Mouse (Mus musculus) fibroblast of lung, adult 2 months (primary cell): ENCODE measurements around the gene Alpk3.

ENCODE experiments used
- DNase-seq: peaks from one replicate; pipeline ENCODE4 v3.0.0-alpha.2; 2011; ENCODE audit warnings: low read depth

Gene Alpk3

DNA sequence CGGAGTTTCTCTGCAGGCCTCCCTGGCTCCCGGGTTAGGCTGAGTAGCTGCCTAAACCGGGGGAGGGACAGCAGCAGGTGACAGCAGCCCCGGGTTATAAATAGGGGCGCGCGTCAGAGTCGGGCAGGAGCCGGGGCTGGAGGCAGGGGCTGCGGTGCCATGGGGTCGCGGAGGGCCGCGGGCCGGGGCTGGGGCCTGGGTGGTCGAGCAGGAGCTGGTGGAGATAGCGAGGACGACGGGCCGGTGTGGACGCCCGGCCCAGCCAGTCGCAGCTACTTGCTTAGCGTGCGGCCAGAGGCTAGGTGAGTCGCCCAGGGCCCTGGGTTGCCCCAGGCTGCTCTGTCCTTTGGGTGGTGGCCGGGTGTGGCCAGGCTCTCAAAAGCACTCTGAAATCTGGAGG is at the start of gene Alpk3:
Gene Alpk3 (plus strand): TSS at position 130 of the 400 bp plus-strand sequence.
- no peak for DNase-seq

DNA sequence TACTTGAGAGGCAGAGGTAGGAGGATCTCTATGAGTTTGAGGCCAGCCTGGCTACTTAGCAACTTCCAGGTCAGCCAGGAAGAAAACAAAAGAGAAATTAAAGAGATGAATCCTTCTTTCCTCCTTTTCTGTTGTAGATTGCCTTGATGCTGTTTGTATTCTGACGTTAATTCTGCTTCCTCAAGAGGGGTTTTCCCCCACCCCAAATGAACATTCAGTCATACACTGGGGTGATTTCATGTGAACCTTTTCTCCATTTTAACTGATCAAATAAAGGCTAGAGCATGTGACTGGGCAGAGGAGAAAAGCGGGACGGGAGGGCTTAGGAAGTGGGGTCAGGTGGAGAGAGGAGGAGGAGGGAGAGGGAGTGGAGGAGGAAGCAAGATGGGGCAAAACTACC is 49.1 kb upstream of the Alpk3 start:
- DNase-seq: no peak

DNA sequence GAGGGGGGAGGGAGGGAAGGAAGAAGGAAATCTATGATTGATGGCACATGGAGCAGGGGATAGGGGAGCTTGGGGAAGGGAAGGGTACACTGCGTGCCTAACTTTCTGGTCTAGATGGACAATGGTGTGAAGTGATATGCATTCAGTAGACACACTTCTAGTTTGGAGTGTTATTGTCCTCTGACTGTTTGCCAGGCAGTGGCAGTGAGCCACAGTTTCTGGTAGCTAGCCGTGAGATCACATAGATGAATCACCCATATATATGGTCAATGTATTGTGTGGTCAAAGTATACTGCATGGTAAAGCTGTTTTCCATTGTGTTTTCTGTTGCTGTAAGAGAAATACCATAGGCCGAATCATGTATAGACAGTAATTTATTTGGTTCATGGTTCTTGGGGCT is 45.8 kb upstream of the Alpk3 start:
- no peak for DNase-seq

DNA sequence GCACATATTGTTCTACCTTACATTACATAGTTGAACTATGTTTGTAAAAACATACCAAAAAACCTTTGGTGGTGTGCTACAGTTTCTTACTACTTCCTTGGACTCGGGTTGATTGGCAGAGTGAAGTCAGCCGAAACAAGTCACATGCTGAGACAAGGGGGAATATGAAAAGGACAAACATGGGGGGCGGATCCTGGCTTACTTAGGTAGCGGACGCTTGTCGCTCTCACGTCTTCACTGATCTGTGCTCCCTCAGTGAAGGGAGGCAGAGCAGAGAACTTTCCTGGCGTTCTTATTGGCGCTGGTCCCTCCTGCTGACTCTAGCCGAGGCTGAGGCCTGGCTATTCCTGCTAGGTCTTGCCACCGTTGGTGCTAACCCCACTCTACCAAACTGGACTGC is 37.1 kb upstream of the Alpk3 start:
- no peak for DNase-seq

DNA sequence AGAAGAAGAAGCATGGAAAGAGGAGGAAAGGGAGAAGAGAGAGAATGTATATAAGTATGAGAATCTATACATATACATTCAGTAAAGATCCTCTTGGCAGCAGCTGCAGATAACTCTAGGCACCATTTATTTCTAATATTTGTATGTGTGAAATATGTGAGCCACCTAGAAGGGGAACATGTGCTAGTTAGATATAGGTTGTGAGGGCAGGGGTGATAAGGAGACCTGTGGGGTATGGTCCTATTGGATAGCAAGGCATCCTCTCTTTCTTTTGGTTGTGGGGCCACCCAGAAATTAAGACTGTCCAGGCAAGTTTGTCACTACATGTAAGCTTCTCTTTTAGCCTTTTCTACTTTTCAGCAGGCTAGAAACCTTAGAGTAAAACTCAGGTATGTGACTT is 34.7 kb upstream of the Alpk3 start:
- no peak for DNase-seq

DNA sequence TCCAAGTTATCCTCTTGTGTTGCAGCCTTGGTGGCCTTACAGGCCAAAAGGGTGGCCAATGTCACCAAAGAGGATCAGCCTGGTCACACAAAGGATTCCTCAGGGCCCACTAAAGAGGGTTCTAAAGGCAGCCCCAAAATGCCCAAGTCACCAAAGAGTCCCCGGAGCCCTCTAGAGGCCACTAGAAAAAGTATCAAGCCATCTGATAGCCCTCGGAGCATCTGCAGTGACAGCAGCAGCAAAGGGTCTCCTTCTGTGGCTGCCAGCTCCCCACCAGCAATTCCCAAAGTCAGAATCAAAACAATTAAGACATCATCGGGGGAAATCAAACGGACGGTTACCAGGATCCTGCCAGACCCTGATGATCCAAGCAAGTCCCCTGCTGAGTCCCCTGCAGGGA is 33.3 kb upstream of the Alpk3 start:
- no peak for DNase-seq

DNA sequence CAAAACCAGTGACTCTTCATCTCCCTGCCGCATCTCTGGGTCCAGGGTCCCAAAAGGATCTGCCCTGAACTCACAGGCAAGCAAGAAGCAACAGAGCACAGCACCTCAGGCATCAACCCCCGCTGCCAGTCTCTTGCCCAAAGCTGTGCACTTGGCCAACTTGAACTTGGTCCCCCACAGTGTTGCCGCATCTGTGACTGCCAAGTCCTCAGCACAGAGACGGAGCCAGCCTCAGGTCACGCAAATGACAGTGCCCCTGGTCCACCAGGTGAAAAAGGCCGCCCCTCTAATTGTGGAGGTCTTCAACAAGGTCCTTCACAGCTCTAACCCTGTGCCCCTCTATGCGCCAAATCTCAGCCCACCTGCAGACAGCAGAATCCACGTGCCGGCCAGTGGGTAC is 32.7 kb upstream of the Alpk3 start:
- DNase-seq: no peak

DNA sequence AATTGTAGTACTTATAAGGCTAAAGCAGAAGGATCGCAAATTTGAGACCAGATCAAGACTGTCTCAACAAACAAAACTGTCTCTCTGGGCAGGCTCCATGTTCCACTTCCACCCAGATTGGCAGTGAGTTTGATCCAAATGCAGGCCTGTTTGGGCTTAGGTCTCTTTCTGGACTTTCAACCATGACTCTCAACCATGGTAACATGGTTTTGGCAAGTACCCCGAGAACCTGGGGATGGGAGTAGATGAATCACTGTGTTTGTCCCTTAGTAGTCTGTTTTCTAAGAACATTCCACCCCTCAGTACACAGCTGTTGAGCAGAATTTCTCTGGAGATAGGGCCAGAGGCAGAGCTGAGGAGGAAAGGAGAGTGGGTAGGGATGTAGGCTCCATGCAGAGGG is 31.6 kb upstream of the Alpk3 start:
- DNase-seq: no peak

DNA sequence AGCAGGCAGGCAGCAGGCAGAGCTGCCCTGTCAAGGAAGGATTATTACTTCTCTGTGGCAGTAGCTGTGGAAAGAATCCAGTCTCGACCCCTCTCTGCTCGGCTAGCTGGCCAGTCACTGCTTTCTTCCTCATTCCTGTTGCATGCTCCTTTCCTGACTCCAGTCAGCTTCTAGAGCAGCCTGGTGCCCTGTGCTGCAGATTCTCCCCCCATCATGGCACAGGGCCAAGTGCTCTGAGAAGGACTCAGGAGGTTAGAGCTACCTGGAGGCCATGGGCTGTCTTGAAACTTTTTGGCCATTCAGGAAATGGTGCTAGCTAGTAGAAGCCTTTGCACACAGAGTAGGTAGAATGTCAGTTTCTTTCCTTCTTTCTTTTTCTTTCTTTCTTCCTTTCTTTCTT is 17.7 kb upstream of the Alpk3 start:
- DNase-seq: no peak

DNA sequence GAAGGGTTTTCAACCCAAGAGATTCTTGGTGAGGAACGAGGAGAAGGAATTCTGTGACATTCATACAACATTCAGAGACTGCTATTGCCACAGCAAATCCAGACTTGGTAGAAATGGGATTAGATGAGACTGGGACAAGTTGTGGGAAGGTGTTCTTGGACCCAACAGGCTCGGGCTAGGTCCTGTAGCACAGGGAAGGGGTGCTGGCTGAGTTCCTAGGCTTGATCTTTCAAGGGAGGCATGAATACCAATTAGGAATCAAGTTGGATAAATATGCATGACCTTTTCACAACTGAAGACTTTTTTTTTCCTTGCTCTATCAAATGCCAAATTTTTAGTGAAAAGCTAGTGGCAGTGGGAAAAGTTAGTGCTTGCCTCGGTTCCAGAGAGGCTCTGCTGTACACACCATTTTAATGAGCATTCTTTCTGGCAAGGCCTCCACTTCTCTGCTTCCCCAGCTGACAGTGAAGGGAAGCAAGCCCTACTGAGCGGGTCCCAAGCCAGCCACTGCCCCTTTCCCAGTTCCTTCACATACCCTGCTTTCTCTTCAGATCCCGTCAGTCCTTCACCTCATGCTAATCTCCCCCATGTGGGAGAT is 14.3 kb upstream of the Alpk3 start:
- DNase-seq: no peak

DNA sequence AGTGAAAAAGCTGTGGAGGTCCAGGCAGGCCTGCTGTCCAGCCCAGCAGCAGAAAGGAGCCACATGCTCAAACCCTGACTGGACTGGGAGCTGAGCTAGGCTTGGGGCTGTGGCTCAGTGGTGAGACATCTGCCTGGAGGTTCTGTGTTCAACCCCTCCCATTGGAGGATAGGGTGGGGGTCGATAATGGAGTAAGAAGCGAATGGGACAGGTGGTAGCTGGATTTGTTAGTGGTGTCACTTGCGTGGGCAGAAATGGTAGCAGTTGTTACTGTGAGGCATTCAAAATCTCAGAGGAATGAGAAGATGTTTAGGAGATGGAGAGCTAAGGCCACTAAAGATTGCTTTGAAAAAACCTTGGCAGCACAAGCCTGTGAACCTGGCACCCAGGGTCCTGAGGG is 9.6 kb upstream of the Alpk3 start:
- DNase-seq: no peak

DNA sequence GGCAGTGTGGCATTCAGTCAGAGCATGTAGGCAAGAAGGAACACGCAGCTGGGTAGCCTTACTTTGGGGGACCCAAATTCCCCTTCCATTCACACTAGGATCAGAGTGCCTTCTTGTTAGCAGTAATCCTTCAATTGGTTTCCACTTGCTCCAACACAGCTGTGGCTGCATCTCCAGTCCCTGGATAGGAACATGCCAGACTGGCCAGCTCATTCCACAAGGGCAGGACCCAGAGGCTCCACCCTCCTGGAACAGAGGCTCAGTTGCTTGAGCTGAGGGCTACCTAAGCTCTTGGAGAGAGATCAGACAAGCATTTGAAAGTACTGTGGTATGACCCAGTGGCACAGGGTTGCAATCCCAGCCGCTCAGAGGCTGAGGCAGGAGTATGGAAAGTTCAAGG is 8.9 kb upstream of the Alpk3 start:
- DNase-seq: no peak

DNA sequence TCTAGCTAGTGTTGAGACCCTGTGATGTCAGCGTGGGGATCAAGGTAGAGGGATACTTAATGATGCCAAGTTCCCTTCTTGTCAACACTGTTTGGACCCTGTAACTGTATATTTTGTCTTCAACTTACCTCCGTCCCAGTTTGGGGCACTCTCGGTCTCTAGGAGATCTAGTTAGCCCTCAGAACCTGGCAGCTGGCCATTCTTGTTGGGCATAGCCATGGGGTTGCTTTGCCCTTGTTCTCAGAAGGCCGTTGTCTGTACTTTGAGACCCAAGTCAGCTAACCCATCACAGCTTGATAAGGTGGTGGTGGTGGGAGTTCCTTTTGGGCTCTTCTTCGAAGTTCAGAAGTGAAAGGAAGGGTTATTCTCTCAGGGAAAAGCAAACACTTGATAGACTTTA is 7.4 kb upstream of the Alpk3 start:
- DNase-seq: no peak

DNA sequence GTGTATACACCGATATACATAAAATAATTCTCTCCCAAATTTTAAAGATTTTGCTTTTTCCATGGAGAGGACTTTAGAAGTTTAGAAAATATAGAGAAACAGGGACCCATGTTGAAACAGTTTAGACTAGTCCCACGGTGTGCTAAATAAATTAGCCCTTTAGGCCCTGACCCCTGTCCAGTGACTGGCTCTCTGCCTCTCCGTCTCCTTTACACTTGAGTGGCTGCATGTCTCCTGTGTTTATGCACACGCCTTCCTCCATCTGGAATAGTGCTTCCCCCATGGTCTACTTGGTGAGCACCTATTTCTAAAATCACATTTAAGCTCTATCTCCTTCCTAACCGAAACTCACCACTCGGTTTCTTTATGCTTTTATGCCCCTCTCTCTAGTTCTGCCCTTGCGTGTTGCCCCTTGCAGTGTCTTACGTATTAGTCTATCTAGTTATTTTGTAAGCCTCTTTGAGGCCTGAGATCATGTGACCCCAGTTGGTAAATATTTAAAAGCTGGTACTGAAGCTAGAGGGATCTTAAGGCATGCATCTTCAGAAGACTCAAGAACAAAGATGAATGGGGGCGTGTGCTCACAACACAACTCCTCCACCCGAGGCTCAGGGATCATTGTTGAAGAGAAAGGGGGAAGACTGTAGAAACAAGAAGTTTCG is 1.6 kb upstream of the Alpk3 start:
- DNase-seq: no peak

DNA sequence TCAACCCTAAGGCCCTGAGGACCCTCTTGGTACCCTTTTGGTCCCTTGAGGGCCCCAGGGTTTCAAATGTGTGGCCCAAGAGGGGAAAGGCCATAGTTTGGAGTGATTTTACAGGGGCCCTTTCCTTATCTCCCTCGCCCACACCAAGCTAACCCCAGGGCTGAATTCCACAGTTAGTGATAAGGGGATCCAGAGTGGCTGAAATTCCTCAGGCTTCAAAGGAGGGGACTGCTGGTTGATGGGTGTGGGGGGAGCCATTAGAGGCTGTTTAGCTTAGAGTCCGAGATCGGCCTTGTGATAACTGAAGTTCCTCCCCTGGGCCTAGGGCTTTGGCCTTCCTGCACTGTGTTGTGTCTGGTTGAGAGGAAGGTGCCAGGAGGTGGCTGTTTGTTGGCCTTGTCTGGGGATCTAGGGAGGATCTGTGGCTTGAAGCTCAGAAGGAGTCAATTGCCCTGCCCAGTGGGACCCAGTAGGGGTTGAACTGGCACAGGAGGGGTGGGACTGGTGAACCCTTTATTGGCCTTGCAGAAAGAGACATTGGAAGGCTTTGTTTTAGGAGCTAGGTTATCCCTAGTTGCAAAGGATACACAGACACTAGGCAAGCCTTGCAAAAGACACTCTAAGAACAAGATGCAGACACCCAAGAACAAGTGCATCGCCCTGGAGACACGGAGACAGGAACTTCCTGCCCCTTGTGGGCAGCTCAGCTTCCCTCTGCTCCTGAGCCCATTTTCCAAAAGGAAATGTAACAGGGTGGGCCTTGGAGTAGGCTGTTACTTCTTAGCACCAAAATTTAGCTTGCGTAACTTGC is 706 bp downstream of the Alpk3 start:
- no peak for DNase-seq

DNA sequence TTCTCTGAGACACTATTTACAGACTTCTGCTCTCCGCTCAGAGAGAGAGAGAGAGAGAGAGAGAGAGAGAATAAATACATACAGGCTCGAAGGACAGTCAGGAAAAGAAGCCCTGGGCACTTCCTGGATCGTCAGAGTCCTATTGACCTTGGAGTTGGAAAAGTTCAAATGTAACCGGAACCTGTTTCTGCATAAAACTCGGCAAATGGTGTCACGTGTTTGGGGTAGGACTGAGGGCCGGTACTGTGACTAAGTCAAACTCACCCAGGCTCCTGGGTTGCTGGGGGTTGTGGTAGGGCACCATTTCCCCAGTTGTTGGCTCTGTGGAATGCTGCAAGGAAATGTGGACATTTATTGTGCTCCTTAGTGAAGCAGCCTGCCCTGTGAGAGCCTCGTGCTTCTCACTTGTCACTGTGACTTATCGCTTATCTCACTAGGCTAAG is 1.3 kb downstream of the Alpk3 start:
- no peak for DNase-seq

DNA sequence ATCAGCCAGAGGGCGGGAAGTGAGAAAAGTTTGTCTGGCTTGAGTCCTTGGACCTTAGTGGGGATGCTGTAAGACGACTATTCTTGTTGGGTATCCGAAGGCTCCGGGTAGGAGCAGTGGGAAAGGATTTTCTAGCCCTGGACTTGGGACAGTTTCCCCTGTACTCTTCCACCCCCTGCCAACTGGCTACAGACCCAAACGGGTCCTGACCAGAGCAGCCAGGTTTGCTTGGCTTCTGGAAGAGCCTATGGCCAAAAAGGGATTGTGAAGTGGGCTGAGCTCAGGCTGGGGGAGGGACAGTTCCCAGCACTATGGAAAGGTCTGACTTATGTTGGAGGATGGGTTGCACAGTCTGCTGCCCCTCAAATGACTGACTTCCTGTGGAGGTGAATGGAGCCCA is 2.0 kb downstream of the Alpk3 start:
- no peak for DNase-seq

DNA sequence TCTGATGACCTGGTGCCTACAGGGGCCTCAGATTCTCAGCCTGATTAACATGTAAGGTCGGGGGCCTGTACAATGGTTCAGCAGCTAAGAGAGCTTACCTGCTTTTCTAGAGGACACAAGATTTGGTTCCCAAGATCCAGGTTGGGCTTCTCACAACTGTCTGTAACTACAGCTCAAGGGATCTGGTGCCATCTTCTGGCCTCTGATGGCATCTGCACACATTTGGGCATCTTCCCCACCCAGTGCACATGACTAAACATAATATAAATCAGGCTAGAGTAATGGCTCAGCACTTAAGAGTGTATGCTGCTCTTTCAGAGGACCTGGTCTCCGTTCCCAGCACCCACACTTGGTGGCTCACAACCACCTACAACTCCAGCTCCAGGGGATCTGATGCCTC is 3.5 kb downstream of the Alpk3 start:
- DNase-seq: peak; percentile 19

DNA sequence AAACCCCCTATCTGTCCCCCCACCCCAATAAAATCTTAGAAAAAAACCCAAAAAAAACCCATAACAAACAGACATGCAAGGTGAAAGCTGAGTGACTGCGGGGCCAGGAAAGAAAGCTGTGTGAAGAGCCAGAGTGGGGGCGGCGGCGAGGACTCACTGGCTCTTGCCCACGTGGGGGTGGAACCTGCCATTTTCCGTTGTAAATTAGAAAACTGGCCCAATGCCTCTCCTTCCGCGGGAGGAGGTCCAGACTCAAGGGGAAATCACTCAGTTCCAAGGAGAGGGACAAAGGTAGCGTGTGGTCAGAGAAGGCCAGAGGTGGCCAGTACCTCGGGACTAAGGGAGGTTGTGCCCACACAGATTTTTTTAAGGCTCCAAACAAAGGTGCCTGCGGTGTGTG is 4.5 kb downstream of the Alpk3 start:
- DNase-seq: no peak

DNA sequence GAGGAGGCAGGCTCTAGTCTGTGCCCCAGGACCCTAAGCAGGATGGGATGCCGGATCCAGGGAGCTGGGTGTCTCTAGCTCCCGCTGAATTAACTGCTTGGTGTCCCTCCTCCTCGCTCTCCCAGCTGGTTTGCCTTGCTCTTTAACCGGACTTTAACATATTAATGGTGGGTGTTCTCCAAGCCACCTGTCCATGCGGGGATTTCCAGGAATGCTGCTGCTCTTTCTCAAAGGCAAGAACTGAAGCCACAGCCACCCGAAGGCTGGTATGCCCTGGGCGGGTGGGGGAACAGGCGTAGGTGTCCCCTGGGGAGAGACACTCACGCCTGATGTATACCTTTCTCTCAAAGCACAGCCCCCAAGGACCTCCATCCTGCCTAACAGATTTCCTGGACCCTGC is 5.9 kb downstream of the Alpk3 start:
- DNase-seq: no peak

DNA sequence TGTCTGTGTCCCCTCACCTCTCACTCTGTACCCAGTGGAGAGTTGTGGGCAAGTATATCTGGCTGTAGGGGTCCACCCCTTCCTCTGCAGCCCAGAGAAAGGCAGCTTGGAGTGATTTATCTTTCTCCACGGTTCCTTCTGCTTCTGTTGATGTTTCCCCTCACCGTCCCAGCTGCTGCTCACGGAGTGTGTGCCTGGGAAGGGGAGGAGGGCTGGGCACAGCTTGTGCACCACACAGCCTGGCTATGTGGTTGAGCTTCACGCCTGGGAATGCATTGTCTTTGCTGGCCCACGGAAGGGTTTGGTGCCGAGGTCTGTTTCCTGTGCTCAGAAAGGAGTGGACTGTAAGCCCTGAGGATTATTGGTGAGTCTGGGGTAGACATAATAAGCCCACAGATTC is 9.3 kb downstream of the Alpk3 start:
- DNase-seq: no peak

DNA sequence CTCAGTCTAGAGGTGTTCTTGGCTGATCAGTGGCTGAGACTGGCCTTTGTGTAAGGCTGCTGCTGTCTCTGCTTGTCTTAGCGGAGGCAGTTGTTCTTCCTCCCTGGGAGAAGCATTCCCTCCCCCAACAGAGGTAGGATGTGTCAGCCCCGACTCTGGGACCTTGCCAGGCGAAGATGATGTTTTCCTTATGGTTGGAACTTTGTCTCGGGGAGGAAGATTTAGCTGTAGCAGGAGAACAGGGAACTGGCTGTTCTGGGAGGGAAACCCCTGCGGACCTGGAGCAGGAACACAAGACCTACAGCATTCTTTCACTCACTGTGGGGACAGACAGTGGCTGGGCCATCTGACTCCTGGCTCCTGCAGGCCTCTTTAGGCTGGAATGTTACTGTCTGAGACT is 15.1 kb downstream of the Alpk3 start:
- DNase-seq: no peak

DNA sequence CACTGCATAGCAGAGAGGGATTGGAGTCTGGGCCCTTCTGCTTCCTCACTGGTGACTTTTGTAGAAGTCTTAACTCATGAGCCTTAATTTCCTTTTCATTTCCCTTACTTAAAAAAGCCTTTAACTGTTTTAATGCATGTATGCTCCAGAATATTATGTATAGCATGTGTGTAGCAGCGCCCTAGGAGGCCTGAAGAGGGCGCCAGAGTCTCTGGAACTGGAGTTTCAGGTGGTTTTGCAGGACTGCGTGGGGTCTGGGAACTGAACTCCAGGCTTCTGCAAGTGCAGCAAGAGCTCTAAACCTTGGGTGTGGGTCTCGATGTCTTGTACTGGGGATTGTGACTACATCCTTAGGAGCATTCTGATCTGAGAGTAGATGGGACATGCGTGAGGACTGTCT is 15.9 kb downstream of the Alpk3 start:
- DNase-seq: no peak

DNA sequence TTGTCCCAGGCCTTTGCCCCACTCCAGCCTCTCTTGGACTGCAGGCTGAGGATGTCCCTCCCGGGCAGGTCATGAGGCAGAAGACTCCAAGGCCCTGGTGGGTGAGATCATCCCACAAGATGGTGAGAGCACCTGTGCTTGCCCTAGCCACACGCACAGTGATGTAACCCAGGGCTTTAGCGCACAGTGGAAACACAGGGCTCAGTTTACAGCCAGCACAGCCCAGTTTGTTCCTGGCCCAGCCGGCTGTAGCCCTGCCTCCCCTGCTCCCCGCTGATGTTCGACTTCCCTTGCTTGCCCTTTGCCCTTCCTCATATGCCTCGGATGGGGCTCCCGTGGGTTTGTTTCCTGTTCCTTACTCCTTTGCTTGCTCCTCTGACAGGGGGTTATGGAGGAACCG is 17.1 kb downstream of the Alpk3 start:
- no peak for DNase-seq
